Mouse (Mus musculus): ENCODE data around the gene Snx13.

DNA sequence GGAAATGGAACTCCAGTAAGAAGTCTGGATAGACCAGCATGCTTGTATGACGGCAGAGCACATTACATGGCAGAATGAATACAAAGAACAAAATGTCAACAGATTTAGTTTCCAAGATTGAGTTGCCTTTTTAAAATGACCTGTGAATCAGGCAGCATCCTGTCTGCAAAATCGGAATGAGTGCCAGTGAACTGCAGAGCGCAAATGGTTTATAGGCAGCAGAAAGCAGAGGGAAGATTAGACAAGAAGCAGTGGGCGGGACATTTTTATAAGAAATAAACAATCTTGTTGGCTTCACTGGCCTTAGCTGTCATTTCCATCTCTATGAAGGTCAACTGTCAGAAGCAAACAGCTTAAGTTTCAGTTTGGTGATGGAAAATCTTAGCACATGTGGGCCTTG is 106.2 kb downstream of the Snx13 start:
- no peak for TF ChIP-seq GATA1 (IDR thresholded peaks at IDR 0.05; ENCODE audit: borderline replicate concordance, low read length)
- TF ChIP-seq FLI1 (IDR thresholded peaks at IDR 0.05; ENCODE audit: low read length), result no peak

Data from megakaryocyte, embryonic 14.5 days (primary cell).